Mouse (Mus musculus): ENCODE measurements around the gene Tgfa. TPM values are rescaled to one million over a fixed set of nuclear protein-coding genes. Genes with fewer than 3 reads are reported as not detected.

Tgfa gene
- total RNA-seq, 2 experiments from 2014 or later: 0.81 to 2.3 TPM

DNA sequence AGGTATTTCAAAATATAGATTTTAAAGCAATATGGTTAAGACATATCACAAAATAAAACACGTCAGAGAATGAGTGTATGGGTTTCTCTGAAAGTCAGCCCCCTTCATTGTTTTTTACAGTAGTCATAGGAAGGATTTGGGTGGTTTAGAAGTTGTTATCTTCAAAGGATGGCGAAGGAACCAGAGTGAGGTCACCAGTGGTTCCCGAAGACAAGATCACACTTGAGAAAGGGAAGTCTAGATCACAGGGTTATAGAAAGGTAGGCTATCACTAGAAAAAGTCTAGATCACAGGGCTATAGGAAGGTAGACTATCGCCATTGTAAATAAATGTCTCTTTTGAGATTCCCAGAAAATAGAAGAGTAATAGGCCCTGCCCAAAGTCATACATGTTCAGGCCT is 23.7 kb downstream of the Tgfa start:
- no peak for ATAC-seq (replicated peaks; ENCODE audit: low FRiP score, low TSS enrichment, poor library complexity, severe bottlenecking)

DNA sequence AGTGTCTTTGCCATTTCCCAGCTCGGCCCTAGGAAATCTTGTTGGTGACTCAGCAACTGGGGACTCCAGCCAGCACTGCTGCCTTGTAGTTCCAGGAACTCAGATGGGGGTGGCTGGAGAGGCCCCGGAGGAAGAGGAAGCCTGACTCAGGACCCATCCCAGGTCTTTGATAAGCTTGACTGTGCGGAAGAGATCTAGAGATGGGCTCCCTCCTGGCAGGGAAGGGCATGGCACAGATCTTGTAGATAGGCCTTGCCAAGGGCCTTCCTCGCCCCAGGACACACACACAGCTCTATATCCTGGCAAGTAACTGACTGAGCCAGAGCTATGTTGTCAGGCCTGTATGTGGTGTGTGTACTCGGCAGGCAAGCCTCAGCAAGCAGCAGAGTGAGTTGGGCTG is 24.5 kb downstream of the Tgfa start:
- no peak for ATAC-seq (replicated peaks; ENCODE audit: low FRiP score, low TSS enrichment, poor library complexity, severe bottlenecking)

DNA sequence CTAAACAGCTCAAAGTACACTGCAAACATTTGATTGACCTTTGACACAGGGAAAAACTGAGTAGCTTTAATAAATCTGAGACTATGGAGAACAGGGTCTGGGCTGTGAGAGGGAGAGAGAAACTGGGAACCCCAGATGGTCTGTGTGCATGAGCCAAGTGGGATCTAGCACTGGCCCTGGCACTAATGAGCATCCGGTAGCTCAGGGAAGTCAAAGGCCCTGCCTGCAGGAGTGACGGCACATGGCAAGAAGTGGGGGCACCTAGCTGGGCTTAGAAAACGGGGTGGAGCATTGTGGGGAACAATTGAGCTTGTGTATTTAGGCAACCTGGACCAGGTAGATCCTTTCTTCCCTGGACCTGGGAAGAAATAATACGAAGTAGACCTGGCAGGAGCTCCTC is 25.1 kb downstream of the Tgfa start:
- ATAC-seq (replicated peaks; ENCODE audit: low FRiP score, low TSS enrichment, poor library complexity, severe bottlenecking): no peak

DNA sequence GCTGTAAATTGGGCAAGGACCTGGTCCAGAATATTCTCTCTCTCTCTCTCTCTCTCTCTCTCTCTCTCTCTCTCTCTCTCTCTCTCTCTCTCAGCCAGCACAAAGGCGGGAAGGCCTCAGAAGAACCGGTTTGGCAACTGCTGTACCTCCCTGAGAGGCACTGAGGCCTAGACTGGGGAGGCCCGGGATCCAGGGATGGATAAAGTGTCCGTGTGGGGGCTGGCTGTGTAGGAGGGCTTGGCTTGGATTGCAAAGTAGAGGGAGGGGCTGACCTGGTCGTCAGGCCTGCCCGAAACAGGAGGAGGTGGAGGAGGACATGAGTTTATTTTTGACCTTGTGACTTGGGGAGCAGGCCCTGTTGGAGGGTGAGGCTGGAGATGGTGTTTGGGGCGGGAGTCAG is 27.4 kb downstream of the Tgfa start:
- no peak for ATAC-seq (replicated peaks; ENCODE audit: low FRiP score, low TSS enrichment, poor library complexity, severe bottlenecking)

DNA sequence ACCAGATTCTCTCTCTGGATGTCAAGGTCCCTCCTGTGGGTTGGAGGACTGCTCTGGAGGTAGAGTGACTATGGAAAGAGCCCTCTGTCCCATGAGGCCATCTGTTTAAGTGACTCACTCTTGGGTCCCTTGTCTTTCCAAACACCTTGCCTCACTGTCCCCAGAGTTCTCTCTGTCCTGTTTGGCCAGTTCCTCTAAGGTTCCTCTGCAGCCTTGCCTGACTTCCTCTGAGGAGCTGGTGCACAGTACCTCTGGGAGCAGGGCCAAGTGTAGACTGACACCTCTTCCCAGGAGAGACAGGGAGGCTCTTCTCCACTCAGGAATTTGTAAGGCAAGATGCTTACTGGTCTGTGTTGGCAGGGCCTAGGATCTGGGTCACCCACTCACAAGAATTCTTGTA is 30.6 kb downstream of the Tgfa start:
- no peak for ATAC-seq (replicated peaks; ENCODE audit: low FRiP score, low TSS enrichment, poor library complexity, severe bottlenecking)

DNA sequence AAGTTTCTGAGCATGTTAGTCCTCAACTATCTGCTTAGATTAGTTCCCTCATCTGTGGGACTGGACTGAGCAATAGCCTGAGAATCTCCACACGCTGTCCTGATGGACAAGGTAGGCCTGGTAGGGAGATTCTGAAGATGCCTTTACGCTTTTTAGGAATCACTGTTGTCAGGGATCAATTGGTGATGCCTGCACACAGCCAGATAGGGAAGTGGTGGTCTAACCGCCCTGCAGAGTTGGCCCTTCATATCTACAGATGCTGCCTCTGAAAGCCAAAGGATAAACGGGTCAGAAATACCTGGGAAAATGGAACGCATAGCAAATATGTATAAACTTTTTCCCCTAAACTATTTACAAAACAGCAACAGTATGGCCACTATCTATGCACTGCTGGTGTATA is 37.3 kb downstream of the Tgfa start:
- no peak for ATAC-seq (replicated peaks; ENCODE audit: low FRiP score, low TSS enrichment, poor library complexity, severe bottlenecking)

DNA sequence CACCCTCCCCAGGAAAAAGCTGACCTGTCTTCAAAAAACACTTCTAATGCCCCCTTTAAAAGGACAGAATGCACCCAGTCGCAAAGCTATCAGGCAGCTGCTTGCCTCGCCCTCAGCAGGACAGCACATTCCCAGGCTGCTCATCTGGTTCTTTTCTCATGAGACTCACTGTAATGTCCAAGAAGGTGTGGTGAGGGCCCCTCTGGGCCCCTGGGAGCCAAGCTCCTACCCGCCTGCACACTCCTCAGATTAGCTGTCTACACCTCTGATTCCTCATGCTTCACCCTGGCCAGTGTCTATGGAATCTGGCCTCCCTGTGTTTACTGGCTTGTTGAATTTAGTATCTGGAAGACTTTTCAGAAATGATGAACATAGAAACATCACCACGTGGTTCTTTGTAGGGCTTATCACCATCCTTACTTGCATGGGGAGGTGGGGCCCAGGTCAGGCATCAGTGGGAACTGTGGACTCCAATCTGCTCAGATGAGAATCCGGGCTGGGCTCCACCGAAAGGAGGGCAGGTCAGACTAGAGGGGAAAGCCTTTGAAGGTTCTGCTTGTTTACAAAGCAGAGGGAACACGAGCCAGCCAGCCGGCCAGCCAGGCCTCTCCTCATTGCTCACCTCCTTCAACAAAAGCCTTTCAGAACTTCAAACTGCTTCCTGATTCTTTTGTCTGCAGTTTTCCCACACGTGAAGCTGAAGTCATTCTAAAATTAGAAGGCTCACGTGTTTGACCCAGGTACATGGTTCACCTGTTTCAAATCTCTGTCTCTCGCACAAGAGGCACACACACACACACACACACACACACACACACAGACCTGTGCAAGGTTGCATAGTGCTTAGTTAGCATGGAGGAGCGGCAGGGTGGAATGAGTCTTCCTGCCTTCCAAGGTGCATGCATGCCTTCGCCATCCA is 38.7 kb downstream of the Tgfa start:
- ATAC-seq (replicated peaks; ENCODE audit: low FRiP score, low TSS enrichment, poor library complexity, severe bottlenecking): no peak

DNA sequence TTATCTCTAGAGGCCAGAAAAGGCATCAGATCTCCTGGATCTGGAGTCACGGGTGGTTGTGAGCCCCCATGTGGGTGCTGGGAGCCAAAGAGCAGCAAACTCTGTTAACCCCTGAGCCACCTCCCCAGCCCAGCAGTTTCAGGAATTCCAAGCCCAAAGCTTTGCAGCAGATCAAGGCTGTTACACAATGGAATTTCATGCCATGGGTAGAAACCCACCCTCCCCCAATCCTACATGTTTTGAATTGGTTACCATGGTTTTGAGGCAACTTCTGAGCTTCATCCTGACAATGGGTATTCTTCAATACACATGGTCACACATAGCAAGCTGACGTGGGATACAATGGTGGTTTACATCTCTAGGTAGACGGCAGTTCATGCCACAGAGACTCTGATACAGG is 49.8 kb downstream of the Tgfa start:
- ATAC-seq (replicated peaks; ENCODE audit: low FRiP score, low TSS enrichment, poor library complexity, severe bottlenecking): no peak

DNA sequence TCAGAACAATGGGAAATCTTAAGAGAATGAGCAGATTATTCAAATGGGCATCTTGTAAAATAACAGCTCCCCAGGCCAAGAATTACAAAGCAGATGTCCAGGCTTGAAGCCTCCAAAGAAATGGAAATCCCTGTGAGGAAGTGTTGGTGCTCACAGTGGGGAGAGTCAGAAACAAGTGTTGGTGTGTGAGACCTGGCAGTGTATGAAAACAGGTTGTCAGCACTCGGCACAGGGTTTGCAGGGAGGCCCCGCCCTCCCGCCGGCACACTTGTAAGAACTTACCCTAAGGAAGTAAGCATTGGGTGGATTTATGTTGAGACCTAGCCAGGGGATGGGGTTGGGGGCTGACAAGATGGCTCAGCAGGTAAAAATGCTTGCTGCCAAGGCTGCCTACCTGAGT is 50.9 kb downstream of the Tgfa start:
- ATAC-seq (replicated peaks; ENCODE audit: low FRiP score, low TSS enrichment, poor library complexity, severe bottlenecking): no peak

DNA sequence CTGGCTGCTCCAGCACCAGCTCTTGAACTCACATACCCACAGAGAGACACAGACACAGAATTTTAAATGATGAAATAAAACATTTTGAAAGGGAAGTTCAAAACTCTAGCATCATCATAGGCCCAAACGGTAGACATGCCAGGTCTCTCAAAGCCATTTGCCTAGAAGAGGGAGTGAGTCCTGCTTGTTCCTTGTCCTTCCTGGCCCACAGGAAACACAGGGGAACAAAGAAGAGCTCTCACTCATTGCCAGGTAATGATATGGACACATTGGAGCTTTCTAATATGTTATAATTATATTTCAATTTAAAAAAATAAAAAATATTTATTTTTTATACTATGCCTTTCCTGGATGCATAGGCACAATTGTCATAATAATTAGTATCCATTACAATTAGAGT is 53.5 kb downstream of the Tgfa start:
- no peak for ATAC-seq (replicated peaks; ENCODE audit: low FRiP score, low TSS enrichment, poor library complexity, severe bottlenecking)

DNA sequence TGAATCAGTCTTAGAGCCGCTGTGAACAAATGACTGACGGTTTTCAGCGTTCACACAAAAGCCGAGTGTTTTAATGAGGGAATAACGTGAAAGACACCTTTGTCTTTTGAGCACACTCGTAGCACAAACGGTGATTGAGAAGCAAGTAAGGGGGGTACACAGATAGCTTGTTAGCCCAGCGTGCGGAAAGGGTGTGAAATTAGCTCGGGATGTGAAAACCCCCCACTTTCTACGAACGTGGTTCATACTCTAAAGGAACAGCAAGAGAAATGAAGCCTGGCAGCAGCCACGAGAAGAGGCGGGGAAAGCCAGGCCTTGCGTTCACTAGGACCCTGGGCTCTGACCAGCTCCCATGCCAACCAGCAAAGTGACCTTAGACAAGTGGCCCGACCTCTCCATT is 54.0 kb downstream of the Tgfa start:
- no peak for ATAC-seq (replicated peaks; ENCODE audit: low FRiP score, low TSS enrichment, poor library complexity, severe bottlenecking)

DNA sequence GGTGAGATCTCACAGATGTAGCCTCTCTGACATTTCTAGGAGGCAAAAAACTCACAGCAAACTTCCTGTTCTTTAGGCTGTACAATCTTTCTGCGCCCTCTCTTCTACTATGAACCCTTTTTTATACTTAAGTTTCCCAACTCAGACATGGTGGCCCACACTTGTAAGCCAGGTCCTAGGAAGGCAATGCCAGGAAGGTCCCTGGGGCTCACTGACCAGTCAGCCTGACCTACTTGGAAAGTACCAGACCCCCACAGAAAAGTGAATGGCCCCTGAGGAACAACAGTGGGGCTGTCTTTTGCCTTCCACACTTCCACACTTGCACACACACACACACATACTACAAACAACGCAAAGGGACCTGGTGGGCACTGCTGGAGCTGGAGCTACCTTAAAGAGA is 55.2 kb downstream of the Tgfa start:
- no peak for ATAC-seq (replicated peaks; ENCODE audit: low FRiP score, low TSS enrichment, poor library complexity, severe bottlenecking)

DNA sequence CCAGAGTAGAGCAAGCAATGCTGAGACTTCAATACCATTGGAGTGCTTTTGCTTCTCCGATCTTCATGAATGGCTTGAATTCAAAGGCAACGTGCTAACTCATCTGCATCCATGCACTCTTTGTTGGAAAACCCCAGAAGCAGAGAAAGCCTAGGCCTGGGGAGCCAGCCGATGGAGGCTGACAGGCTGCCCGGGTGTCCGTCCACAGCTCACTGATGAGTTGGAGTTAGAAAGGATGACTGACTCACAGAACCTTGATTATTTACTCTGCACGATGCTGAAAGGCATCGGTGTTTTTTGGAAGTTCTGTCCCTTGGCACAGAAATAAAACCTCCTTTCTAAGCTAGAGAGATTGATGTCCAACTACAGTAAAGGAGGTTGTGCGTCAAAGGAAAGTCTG is 55.8 kb downstream of the Tgfa start:
- ATAC-seq (replicated peaks; ENCODE audit: low FRiP score, low TSS enrichment, poor library complexity, severe bottlenecking): no peak

DNA sequence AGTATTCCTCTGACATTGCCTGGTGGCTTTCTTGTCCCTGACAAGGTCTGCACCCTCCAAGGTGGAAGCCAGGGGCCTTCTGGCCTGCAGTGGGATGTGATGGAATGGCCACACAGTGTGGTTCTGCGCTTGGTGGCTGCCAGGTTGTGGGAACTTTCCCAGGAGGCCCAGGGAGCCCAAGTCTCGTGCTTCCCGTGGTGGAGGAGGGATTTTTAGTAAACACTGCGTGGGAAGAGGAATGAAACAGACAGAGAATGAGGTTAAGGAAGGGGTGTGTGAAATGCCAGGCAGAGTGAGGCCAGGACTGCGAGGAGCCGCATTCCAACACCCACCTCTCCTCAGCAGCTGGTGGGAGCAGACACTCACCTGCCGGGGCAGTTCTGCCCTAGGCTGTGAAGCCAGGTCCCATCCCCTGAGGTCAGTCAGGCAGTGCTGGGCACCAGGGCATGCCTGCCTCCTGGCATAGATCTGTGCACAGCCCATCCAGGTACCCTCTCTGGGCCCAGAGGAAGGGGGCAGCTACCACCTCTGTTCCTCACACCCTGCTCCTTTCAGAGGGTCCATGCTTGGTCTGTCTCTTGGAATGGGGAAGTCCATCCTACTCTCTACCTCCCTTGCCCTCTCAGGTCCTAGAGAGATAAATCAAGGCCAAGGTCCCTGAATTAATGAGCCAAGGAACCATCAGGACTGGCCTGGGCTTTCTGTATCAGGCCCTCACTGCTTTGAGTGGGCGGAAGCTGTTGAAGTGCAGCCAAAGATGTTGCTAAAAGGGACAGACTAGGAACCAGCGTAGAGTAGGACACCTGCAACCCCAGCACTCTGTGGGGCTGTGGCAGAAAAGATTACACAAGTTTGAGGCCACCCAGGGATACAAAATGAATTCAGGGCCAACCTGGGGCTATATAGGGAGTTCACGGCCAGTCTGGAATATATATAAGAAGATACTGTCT is 57.4 kb downstream of the Tgfa start:
- no peak for ATAC-seq (replicated peaks; ENCODE audit: low FRiP score, low TSS enrichment, poor library complexity, severe bottlenecking)

DNA sequence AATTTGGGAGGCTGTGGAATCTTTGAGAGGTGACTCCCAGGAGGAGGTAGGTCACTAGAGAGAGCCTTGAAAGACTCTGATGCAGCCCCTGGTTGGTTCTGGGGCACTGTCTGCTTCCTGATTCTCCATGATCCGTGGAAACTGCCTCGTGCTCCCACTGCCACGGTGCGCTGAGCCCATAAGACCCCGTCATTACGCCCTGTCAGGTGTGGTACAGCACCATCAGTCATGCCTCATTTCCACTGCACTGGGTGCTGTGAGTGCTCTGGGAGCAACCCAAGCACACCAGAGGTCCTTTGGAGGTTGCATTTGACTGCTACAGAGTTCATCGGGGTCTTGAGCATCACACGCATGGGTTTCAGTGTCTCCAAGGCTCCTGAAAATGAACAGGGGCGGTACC is 60.9 kb downstream of the Tgfa start:
- no peak for ATAC-seq (replicated peaks; ENCODE audit: low FRiP score, low TSS enrichment, poor library complexity, severe bottlenecking)

DNA sequence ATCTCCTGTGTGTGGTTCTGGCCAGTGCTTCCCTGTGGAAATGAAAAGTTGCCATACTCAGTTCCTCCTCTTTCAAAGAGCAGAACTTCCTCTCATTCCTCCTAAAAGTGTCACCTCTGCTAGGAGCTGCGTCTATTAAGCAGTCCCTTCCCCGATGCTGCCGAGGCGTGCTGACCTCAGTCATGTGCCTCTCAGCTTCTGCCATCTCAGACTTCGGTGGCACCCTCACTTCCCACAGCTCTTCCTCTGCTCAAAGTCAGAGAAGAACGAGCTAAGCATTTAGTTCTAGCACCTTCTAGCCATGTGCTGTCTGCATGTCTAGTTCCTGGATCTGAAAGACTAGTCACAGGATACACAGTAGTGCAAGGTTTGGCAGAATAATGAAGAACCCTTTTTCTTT is 64.2 kb downstream of the Tgfa start:
- ATAC-seq (replicated peaks; ENCODE audit: low FRiP score, low TSS enrichment, poor library complexity, severe bottlenecking): no peak

DNA sequence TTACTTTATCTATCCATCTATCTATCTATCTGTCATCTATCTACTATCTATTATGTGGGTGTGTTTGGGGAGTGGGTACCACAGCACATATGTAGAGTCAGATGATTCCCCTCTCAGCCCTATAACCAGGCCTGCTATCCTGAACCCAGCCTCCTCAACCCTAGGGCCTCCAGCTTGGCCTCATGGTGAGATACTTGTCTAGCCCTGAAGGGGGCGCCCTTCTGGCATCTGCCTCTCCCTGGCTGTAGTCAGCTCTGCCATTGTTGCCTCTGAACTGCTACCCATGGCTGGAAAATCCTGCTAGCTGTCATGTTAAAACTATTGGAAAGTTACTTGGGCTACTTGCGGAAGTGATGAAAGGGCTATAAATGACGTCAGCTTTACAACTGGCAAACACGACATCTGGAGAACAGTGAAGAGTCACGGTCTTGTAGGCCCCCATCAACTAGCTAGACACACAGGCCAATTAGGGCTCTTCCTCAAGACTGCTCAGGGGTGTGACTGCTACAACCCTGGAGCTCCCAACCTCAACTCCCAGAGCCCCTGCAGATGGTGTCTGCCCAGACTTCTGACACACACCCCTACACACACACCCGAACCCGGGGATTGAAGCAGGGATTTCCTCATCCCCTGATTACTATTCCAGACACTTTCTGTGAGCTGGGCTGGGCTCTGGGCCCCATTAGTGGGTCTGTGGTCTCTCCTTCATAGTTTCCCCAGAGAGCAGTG is 65.5 kb downstream of the Tgfa start:
- ATAC-seq (replicated peaks; ENCODE audit: low FRiP score, low TSS enrichment, poor library complexity, severe bottlenecking): peak; percentile 55; the same call in 1 of the 2 replicates

DNA sequence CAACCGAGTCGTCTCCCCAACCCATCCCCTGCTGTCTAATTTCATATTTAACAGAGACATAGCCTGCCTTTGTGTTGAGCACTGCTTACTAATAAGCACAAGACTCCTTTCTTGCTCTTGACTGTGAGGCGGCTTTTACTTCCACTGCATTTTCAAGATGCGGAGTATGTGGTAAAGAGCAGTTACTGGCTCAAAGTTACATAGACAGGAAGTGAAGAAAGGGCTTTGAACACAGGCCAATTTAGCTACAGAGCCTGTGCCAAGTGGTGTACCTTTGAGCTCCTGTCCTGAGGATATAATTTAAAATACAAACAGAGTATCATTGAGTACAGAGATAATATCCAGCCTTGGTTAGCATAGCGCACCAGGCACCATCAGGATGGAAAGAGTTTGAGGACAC is 71.8 kb downstream of the Tgfa start:
- no peak for ATAC-seq (replicated peaks; ENCODE audit: low FRiP score, low TSS enrichment, poor library complexity, severe bottlenecking)

DNA sequence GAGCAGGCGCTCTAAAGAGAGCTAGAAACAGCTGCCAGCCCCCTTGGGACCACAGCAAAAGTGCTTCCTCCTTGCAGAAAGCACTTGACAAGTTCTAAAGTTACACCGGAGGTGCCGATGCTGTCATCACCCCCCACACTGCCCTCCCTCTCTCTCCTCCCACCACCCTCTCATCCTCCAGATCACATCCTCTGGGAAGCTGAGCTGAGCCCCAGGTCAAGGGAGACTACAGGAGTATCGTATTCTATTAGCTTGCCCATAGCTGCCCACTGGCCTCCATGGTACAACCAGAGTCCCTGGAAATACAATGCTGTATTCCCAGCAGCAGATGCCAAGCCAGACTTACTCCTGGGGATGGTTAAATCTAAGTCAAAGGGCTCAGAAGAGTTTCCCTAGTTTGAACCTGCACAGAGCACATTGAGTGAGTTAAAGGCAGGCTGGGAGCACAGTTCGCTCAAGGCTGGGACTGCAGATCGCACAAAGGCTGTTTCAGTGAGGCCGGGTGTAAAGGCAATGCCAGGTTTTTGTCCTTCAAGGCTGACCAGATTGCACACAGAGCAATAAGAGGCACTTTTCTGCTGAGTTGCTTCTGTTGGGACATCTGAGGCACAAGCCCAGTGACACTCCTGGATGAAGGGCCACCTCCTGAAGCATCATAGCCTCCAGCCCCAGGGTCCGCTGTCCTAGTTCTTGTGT is 75.5 kb downstream of the Tgfa start:
- no peak for ATAC-seq (replicated peaks; ENCODE audit: low FRiP score, low TSS enrichment, poor library complexity, severe bottlenecking)
